Mouse (Mus musculus): ENCODE results near the gene Scaper.

DNA sequence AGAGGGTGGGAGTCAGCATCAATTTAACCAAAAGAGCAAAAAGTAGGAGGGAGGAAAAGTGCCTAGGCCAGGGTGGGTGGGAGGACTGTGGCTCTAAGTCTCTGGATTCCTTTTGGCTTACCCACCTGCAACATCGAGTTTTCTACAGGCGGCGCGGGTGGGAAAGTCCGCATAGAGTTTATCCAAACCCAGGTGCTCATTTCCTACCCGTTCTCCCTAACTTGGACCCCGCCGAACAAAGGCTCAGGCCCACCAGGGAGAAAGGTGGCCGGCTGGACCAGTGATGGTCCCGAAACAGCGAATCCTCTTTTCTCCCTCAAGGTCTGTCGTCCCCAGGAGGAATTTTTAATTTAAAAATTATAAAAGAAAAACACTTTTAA lies 397.5 kb downstream of the Scaper start:
- TF ChIP-seq CTCF (IDR thresholded peaks at IDR 0.05; ENCODE audit: low read depth, low read length) (no peak), GATA1 (IDR thresholded peaks at IDR 0.05; ENCODE audit: borderline replicate concordance, low read length) (no peak)
